In the genomic region with DNA sequence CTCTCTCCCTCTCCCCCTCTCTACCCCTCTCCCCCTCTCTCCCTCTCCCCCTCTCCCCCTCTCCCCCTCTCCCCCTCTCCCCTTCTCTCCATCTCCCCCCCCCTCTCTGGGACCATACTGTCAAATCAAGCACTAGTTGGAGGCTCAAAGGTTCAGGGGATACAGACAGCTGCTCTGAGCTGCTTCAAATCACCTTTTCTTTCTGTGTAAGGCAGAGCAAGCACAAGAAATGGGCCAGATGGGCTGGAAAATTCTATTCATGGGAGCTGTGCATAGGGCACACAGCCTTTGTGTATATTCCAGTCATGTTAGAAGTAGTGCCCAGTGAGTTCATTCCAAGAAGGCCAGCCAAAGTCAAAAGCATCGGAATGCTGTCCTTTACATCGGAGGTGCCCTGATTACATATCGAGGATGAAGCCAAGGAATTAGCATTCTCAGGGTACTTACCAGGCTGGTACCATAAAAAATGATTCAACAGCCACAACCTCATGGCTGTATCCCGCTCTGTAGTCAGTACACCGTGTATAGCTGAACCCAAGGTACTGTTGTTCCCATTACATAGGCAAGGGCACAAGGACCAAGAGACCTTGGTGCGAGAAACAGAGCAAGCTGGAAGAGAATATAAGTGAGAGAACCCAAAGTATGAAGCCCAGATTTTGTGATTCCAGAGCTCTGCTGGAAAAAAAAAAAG, we compare ENCODE assay signal across 19 mouse cellular contexts.
DNase-seq lines count a peak whose midpoint lies in the region; ATAC-seq and TF ChIP-seq lines count a peak whose summit lies in the region.
"Had no signal": no experiment of that assay in that cellular context is flagged by ENCODE, and none has a peak within 500 bp of the region (broad histone marks: within the 10 kb centered on the region; RNA-seq: fewer than 3 reads in every experiment).

No protein-coding gene starts in this region.

- H3K27me3 ChIP-seq in hindbrain, embryonic 11.5 days (ENCODE audit: control insufficient read depth, insufficient read depth, low read length), result no peaks in the 10 kb centered on the region
- H3K27me3 ChIP-seq in hindbrain, postnatal 0 days (ENCODE audit: insufficient read depth, low read length), result no peaks in the 10 kb centered on the region
- H3K27me3 ChIP-seq in forebrain, embryonic 12.5 days, result no peaks in the 10 kb centered on the region
- H3K27me3 ChIP-seq in forebrain, postnatal 0 days (ENCODE audit: insufficient read depth, low read length), result no peaks in the 10 kb centered on the region
- H3K27me3 ChIP-seq in neural tube, embryonic 13.5 days, result no peaks in the 10 kb centered on the region
- H3K27me3 ChIP-seq: kidney, embryonic 15.5 days; limb, embryonic 13.5 days; liver, embryonic 12.5 days had no signal

- H3K9ac ChIP-seq in hindbrain, embryonic 11.5 days (ENCODE audit: low read depth, low read length), result no peak overlapping the region
- no peak overlapping the region for H3K9ac ChIP-seq in hindbrain, postnatal 0 days (replicated peaks; ENCODE audit: low read length)
- no peak overlapping the region for H3K9ac ChIP-seq in forebrain, embryonic 12.5 days
- no peak overlapping the region for H3K9ac ChIP-seq in forebrain, postnatal 0 days
- H3K9ac ChIP-seq in neural tube, embryonic 13.5 days, result no peak overlapping the region
- H3K9ac ChIP-seq: kidney, embryonic 15.5 days; limb, embryonic 13.5 days; liver, embryonic 12.5 days had no signal

- peak; percentile 45; the same call in 1 of the 2 replicates for ATAC-seq in hindbrain, embryonic 11.5 days (ENCODE audit: low FRiP score)
- ATAC-seq in hindbrain, postnatal 0 days, result no peak
- peak; percentile 84; the same call in 1 of the 2 replicates for ATAC-seq in forebrain, embryonic 12.5 days (ENCODE audit: low FRiP score)
- 0 out of 2 replicates have a peak, but pooled peaks have one; percentile 12 for ATAC-seq in forebrain, postnatal 0 days
- ATAC-seq in neural tube, embryonic 13.5 days (ENCODE audit: low read depth), result peak; percentile 53; the same call in 1 of the 2 replicates
- ATAC-seq: intestine, postnatal 0 days; liver, embryonic 12.5 days had no signal

- H3K4me3 ChIP-seq in hindbrain, embryonic 11.5 days (ENCODE audit: low read depth, low read length), result no peak overlapping the region
- H3K4me3 ChIP-seq in hindbrain, postnatal 0 days (ENCODE audit: low read length), result no peak overlapping the region
- no peak overlapping the region for H3K4me3 ChIP-seq in forebrain, embryonic 12.5 days (replicated peaks)
- H3K4me3 ChIP-seq in forebrain, postnatal 0 days (ENCODE audit: low read depth, low read length), result no peak overlapping the region
- H3K4me3 ChIP-seq in neural tube, embryonic 13.5 days, result no peak overlapping the region
- H3K4me3 ChIP-seq: kidney, embryonic 15.5 days; limb, embryonic 13.5 days; liver, embryonic 12.5 days; midbrain, embryonic 10.5 days had no signal

- DNase-seq in hindbrain, embryonic 11.5 days (ENCODE audit: low spot score), result no peak
- DNase-seq in hindbrain, postnatal 0 days (ENCODE audit: low spot score), result no peak
- no peak for DNase-seq in forebrain, postnatal 0 days
- DNase-seq in urinary bladder, postnatal 25 days (ENCODE audit: low spot score), result no peak
- no peak for DNase-seq in cerebellum, postnatal 10 days
- DNase-seq: adrenal gland, postnatal 25 days; cerebellum, adult 9-10 months; kidney, postnatal 36 days; layer of hippocampus, postnatal 36 days; lung, adult 18-20 months; lung, postnatal 10 days; right cerebral cortex, postnatal 14 days had no signal

- no peak overlapping the region for H3K27ac ChIP-seq in hindbrain, embryonic 11.5 days (ENCODE audit: low read depth, low read length)
- no peak overlapping the region for H3K27ac ChIP-seq in hindbrain, postnatal 0 days
- no peak overlapping the region for H3K27ac ChIP-seq in forebrain, embryonic 12.5 days
- no peak overlapping the region for H3K27ac ChIP-seq in forebrain, postnatal 0 days (ENCODE audit: low read depth, low read length)
- H3K27ac ChIP-seq in neural tube, embryonic 13.5 days (replicated peaks), result no peak overlapping the region
- H3K27ac ChIP-seq: kidney, embryonic 15.5 days; limb, embryonic 13.5 days; liver, embryonic 12.5 days; midbrain, embryonic 10.5 days had no signal

- no peaks in the 10 kb centered on the region for H3K4me1 ChIP-seq in hindbrain, embryonic 11.5 days (replicated peaks; ENCODE audit: control insufficient read depth, insufficient read depth, low read length)
- H3K4me1 ChIP-seq in hindbrain, postnatal 0 days (ENCODE audit: insufficient read depth, low read length), result no peaks in the 10 kb centered on the region
- no peaks in the 10 kb centered on the region for H3K4me1 ChIP-seq in forebrain, embryonic 12.5 days
- no peaks in the 10 kb centered on the region for H3K4me1 ChIP-seq in forebrain, postnatal 0 days (ENCODE audit: insufficient read depth)
- no peaks in the 10 kb centered on the region for H3K4me1 ChIP-seq in neural tube, embryonic 13.5 days (replicated peaks)
- H3K4me1 ChIP-seq: kidney, embryonic 15.5 days; limb, embryonic 13.5 days; liver, embryonic 12.5 days; midbrain, embryonic 10.5 days had no signal

- WGBS in hindbrain, embryonic 11.5 days, result 74% methylated on average over 6 of the region's 6 CpGs
- 59% methylated on average over 6 of the region's 6 CpGs for WGBS in hindbrain, postnatal 0 days
- WGBS in forebrain, embryonic 12.5 days, result 61% methylated on average over 6 of the region's 6 CpGs
- 43% methylated on average over 6 of the region's 6 CpGs for WGBS in forebrain, postnatal 0 days
- WGBS in neural tube, embryonic 13.5 days, result 67% methylated on average over 6 of the region's 6 CpGs

- no peak overlapping the region for H3K4me2 ChIP-seq in hindbrain, embryonic 11.5 days (replicated peaks; ENCODE audit: low read depth, low read length)
- H3K4me2 ChIP-seq in hindbrain, postnatal 0 days (ENCODE audit: low read depth, low read length), result no peak overlapping the region
- no peak overlapping the region for H3K4me2 ChIP-seq in forebrain, embryonic 12.5 days
- H3K4me2 ChIP-seq in forebrain, postnatal 0 days (ENCODE audit: low read depth), result no peak overlapping the region
- no peak overlapping the region for H3K4me2 ChIP-seq in neural tube, embryonic 13.5 days
- H3K4me2 ChIP-seq: kidney, embryonic 15.5 days; limb, embryonic 13.5 days; liver, embryonic 12.5 days had no signal

- H3K36me3 ChIP-seq in hindbrain, embryonic 11.5 days (ENCODE audit: control insufficient read depth, insufficient read depth, low read length), result no peaks in the 10 kb centered on the region
- no peaks in the 10 kb centered on the region for H3K36me3 ChIP-seq in hindbrain, postnatal 0 days (ENCODE audit: insufficient read depth, low read length)
- no peaks in the 10 kb centered on the region for H3K36me3 ChIP-seq in forebrain, embryonic 12.5 days (replicated peaks)
- no peaks in the 10 kb centered on the region for H3K36me3 ChIP-seq in forebrain, postnatal 0 days (ENCODE audit: insufficient read depth)
- H3K36me3 ChIP-seq in neural tube, embryonic 13.5 days, result no peaks in the 10 kb centered on the region
- H3K36me3 ChIP-seq: kidney, embryonic 15.5 days; limb, embryonic 13.5 days; liver, embryonic 12.5 days; midbrain, embryonic 10.5 days had no signal

- no peaks in the 10 kb centered on the region for H3K9me3 ChIP-seq in hindbrain, embryonic 11.5 days (ENCODE audit: control insufficient read depth, low read length)
- H3K9me3 ChIP-seq in hindbrain, postnatal 0 days (ENCODE audit: low read length), result no peaks in the 10 kb centered on the region
- no peaks in the 10 kb centered on the region for H3K9me3 ChIP-seq in forebrain, embryonic 12.5 days
- H3K9me3 ChIP-seq in forebrain, postnatal 0 days (ENCODE audit: low read length), result no peaks in the 10 kb centered on the region
- H3K9me3 ChIP-seq in neural tube, embryonic 13.5 days, result no peaks in the 10 kb centered on the region
- H3K9me3 ChIP-seq: kidney, embryonic 15.5 days; limb, embryonic 13.5 days; liver, embryonic 12.5 days; midbrain, embryonic 10.5 days had no signal

- TF ChIP-seq CTCF in hindbrain, postnatal 0 days (IDR thresholded peaks at IDR 0.05; ENCODE audit: low read depth), result no peak
- no peak for TF ChIP-seq CTCF in forebrain, postnatal 0 days (IDR thresholded peaks at IDR 0.05; ENCODE audit: low read depth)
